Mouse (Mus musculus) cerebellum, adult 9-11 months (tissue): Measurements from ENCODE around the gene Mark3.

Experiments
- DNase-seq: peaks from one replicate; pipeline ENCODE4 v3.0.0; 2022

Gene Mark3

DNA sequence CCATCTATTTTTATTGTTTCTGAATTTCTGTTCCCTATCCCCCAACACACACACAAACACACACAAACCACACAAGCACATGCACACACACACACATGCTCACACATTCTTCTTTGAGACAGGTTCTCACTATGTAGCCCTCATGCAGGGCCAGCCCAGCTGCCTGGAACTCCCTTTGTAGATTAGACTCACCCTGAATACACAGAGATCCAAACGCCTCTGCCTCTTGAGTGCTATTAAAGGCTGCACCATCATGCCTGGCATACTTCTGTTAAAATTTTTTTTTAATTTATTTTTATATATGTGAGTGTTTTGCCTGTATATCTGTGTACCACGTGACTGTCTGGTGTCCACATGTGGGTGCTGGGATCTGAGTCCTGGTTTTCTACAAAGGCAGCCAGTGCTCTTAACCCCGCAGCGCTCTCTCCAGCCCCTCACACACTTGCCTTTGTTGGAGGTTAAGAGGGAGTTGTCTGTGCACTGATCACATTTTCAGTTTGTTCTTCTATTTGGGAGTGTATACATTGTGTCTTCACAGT is 12.0 kb upstream of the Mark3 start:
- DNase-seq, result no peak

DNA sequence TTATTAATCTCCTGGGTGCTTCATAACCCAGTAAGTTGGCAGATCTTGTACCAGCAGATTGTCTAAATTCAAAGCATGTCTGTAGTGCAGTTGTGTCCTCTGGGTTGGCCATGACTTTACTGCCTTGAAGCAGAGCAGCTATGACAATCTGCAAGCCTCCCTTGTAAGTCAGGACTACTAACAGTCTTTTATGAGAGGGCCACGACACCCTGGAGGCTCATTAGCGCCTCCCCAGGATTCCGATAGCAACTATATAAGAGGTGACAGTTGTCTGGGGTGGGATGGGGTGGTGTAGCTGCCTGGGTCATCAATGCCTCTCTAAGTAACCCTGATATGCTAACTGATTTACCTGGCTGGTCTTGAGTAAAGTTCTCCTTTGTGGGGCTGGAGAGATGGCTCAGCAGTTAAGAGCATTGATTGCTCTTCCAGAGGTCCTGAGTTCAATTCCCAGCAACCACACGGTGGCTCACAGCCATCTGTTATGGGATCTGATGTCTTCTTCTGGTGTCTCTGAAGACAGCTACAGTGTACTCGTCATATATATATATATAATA is 11.2 kb upstream of the Mark3 start:
- DNase-seq, result no peak

DNA sequence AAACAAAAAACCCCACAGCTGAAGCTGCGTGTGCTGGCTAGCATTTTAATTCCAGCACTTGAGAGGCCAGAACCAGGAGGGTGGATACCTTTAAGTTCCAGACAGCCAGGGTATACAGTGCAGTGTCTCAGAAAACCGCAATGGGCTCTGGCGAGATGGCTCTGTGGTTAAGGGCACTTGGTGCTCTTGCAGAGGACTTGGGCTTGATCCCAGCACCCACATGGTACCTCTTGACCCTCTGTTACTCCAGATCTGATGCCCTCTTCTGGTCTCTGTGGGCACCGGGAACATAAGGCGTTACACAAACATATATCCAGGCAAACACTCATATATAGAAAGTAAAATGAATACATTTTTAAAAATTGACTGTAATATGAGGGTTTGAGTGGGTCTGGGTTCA is 9.0 kb upstream of the Mark3 start:
- no peak for DNase-seq

DNA sequence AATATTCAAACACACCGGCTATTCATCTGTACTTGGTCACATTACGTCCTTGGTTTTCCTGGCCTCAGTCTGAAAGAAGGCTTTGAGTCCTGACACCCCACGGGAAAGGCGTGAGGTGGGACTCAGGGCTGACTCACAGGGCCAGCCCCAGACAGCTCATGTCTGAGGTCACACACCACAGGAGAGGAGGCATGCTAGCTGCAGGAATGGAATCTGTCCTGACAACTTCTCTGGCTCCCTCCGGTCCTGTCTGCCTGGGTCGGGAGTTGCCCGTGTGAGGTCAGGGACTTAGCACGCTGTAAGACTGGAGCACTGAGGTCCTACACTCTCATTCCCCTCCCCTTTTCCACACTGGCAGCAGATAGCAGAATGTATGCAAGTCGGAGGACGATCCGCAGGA is 5.5 kb upstream of the Mark3 start:
- DNase-seq, result no peak

DNA sequence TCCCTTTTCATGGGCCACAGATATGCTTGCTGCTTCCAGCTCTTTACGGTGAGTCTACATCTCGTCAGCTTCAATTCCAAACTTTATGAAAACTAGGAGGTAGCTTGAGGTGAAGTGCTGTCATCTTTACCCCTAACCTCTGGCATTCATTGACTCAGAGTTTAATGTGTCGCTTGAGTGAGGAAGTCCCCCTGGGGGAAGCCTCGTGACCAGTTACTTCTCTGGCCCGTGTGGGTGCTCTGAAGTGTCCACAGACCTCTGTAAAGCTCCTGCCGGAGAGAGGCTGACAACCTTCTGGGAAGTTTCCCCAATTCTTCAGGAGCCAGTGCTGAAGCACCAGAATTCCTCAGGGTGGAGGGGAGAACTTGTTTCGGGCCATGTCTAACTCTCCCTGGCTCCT is 1.9 kb upstream of the Mark3 start:
- DNase-seq, result no peak

DNA sequence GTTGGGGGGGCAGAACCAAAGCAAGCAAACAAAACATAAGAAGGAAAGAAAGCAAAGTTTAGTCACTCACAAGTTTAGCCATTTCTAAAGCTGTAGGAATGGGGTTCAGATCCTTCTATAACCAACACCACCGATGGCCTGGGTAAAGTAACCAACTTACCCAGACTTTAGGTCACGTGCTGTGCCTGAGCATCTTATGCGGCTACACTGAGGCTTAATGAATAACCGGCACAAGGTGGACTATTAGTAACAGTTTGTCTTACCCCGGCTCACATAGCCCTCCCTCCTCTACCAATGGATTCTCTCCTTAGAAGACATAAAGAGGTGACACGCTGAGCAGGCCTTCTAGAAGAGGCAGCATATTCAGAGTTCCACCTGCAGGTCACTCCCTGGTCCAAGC is 1.0 kb upstream of the Mark3 start:
- DNase-seq, result no peak

DNA sequence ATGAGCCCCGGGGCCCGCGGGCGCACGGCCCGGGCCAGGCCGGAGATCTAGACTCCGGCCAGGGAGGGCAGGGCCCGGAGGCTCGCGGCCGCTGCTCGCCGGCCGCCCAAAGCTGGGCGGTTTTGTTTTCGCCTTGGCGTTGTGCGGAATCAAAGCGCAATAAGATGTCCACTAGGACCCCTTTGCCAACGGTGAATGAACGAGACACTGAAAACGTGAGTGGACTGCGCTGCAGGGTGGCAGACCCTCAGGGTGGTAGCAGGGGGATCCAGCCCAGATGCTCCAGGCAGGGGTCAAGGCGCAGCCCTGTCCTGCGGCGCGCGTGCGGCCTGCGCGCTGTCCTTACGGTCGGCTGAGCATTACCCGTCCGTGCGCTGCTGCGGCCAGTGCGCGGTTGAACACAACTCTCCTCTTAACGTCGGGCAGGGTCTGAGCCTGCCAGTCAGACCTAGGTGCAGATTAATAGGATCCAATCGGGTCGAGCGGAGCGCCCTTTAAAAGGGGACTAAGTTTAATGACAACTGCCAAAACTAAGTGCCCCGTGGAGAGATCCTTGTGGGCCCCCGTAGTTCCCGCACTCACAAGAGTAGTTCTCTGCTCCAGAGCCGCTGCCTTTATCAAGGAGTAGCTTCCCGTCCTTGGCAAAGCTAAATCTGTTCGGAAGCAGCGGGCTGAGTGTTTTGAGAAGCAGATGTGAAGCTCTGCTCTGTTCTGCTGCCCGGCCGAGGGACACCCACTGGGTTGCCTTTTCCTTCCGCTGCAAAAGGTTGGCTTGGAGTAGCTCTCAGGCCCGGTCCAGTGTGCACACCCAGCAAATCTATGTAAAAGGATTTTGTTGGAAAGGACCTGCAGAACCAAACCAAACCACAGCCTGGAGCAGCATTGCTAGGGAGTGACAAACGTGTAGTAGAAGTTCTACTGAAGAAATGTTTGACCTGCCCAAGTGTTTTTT is 840 bp downstream of the Mark3 start:
- peak; percentile 64 for DNase-seq

DNA sequence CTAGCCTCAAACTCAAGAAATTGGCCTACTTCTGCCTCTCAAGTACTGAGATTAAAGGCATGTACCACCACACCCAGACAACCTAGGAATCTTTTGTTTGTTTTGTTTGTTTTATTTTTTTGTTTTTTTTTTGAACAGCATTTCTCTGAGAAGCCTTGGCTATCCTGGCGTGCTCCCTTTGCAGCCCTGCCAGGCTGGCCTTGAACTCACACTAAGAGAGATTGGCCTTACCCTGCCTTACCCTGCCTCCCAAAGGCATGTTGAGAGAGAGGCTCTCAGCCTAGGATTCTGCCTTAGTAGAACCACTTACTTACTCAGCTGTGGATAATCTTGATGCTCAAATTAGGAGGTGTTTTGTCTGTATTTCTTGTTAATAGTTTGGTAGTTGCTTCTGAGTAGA is 8.7 kb downstream of the Mark3 start:
- DNase-seq, result no peak

DNA sequence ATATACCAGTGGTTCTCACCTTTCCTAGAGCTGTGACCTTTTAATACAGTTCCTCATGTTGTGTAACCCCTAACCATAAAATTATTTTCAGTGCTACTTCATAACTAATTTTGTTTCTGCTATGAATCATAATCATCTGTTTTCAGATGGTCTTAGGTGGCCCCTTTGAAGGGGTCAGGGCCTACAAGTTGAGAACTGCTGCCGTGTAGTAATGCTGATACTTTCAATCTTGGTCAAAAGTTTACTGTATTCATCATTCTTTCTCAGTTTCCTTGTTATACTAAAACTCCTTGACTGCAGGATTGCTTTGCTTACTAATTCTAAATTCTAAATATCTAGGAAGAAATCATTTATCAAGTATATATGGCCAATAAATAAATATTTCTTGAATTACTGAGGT is 10.1 kb downstream of the Mark3 start:
- no peak for DNase-seq

DNA sequence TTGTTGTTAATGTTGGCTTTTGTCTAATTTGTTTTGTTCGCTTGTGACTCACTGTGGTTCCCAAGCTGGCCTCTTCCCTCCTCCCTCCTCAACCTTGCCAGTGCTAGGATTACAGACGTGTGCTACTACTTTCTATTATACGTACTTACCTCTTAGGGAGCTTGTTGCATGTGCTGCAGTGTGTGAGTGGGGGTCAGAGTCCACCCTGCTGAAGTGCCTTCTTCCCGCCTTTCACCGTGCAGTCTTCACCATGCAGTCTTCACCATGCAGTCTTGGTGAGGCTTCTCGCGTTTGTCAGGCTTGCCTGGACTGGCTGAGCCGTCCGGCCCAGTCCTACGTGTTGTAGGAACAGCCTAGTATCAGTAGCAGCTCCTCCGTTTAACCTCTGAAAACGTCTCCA is 12.9 kb downstream of the Mark3 start:
- no peak for DNase-seq

DNA sequence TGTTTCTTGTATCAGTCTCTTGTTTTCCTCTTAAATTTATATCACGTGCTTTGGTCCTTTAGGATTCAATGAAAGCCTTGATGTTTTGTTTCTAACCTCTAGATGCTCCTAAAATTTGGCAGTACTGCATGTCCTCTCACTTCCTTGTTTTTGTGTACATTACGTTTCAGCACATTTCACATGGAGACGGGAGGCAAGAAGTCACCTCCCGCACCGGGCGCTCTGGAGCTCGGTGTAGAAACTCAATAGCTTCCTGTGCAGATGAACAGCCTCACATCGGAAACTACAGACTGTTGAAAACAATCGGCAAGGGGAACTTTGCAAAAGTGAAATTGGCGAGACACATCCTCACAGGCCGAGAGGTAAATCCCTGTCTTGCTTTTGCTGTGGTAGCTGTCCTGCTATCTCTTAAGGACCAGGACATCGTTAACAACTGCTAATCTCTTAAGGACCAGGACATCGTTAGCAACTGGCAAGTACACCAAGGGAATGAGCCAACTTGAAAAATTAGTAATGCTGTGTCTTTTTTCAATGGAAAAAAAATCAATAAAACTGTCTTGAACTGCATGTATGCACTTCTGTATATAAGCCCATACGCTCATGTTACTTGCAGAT is 18.2 kb downstream of the Mark3 start:
- no peak for DNase-seq

DNA sequence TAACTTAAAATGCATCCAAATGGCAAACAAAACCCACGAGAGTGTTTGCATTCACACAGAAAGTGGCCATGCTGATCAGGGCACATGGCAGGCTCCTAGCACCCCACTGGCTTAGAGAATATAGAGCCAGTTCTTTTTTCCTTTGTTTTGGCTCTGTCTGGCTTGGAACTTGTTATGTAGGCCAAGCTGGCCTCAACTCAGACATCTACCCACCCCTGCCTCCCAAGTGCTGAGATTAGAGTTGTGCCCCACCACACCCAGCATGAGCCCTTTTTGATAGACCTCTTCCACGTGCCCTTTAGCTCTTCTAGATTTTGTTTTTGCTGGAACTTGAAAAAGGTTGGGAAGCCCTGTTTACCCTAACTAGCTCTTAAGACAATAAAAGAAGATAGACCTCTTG is 19.5 kb downstream of the Mark3 start:
- no peak for DNase-seq

DNA sequence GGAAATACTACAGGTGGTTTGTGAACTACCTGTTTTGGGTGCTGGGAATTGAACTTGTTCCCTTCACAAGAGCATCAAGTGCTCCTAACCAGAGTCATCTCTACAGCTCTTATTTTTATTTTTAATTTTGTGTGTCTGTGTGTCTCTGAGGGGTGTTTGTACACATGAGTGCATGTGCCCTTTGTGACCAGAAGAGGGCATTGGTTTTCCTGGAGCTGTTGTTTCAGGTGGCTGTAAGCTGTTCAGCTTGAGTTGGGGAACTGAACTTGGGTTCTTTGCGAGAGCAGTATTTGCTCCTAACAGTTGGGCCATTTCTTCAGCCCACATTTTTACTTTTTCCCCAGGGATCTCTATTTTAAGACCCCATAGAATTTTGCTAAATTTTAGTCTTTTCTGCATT is 23.0 kb downstream of the Mark3 start:
- no peak for DNase-seq

DNA sequence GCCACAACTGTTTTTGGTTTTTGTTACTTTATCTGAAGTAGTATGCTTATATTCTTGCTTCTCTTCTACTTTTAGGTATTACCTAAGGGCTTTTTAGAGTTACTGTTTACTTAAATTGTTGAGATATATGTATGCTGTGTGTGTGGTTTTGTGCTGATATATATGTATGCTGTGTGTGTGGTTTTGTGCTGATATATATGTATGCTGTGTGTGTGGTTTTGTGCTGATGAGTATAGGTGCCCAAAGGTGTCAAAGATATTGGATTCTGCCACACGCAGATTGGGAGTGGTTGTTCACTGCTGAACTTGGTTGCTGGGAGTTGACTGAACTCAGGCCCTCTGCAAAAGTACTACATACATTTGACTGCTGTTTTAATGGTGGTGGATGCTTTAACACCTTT is 24.6 kb downstream of the Mark3 start:
- DNase-seq, result no peak

DNA sequence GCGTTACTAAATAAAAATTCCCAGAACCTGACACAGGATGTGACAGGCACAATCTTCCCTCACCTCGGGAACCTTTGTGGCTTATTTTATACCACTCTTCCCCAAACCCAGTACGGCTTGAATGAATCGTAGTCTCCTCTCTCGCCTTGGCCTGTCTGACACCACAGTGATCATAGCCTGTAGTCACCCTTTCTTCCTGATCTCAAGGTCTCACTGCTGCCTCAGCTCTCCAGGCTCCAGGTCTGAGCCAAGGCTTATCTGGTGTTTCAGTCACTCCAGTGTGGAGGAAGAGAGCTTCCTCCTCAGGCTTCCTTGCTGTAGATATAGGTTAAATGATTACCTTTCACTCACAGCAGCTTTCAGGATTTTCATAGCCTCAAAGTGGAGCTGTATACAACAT is 25.3 kb downstream of the Mark3 start:
- DNase-seq, result no peak

DNA sequence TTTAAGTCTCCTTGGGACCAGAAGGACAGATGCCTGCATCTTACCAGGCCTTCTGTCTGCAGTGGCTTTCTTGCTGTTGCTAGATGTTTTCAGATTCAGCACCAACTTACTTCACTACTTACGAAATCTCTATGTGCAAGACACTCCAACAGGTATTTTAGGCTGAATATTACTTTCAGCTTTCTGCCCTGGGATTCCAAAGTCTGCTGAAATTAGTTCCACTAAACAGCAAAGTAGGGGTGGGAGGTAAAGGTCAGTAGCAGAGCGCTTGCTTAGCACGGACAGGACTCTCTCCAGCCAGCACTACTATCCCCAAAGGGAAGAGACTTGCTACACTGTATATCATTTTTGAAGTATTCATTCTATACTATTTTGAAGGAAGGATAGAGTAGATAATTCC is 29.5 kb downstream of the Mark3 start:
- DNase-seq, result no peak

DNA sequence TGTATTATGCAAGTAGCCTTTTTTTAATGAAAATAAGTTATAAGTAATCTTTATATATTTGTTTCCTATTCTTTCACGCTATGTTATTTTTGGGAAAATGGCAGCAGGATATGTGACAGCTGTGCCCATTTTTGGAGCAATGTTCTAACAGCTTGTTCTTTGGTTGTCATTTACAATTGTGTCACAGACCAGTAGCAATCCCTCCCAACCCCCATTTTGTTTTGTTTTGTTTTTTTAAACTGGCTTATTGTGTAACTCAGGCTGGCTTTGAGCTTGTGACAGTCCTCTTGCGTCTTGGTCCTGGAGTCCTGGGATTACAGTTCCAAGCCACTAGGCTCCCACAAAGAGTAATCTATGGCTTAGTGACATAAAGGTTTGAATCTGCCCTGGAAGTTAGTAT is 31.3 kb downstream of the Mark3 start:
- no peak for DNase-seq

DNA sequence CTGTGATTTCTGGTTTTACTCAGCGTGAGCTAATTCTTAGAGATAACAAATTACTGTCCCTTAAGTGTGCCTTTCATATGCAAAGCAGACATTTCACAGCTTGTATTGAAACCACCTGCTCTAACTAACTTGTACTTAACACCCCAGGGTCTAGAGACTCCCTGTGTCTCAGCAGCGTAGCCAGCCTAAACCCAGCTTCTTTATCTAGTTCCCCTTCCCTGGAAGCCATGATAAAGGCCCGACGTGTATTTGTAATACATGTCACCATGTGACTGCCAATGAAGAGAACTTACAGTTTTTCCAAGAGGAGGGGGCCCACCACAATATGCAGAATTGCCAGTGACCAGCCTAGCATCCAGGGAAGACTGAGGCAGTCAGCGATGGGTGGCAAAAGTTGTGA is 33.7 kb downstream of the Mark3 start:
- no peak for DNase-seq

DNA sequence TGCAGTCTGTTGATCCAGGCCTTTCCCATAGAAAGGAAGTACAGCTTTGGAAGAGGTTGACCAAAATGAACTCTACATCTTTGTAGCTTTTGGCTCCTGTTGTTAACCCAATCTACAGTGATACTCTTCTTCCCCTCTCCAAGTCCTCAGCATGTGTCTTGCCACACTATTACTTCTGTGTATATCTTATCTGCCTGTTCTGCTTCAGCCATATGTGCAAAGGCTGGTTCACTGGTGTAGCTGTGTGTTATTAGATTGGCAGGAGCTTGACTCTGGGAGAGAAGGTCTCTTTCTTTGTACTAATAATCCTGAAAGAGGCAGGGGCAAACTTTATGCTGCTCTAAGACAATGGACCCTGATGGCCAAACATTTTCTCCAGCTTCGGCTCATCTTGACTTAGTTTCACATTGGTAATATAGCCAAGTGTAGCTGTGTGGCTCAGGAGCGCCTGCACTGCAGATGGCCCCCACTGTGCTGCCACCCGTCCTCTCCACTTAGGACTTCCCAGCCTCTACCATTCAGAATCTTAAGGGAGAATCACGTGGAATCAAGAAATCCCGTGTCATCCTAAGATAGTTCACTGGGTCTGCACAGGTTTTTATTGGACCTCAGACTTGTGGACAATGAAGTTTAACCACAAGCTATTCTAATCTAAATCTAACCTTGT is 40.3 kb downstream of the Mark3 start:
- DNase-seq, result no peak

DNA sequence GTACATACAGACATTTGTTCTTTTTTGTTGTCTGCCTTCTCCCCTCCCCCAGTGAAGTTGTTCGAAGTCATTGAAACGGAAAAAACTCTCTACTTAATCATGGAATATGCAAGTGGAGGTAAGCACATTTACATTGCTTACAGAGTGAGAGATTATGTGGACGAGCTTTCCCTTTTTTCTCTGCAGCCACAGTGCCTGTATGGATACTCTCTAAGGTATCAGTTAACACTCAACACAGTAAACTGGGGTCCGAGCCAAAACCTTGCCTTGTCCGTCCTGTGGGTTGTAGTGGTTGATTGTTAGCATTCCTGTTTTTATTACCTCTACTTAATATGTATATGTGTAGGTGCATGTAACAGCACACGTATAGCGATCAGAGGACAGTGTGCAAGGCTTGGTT is 43.9 kb downstream of the Mark3 start:
- DNase-seq, result no peak

DNA sequence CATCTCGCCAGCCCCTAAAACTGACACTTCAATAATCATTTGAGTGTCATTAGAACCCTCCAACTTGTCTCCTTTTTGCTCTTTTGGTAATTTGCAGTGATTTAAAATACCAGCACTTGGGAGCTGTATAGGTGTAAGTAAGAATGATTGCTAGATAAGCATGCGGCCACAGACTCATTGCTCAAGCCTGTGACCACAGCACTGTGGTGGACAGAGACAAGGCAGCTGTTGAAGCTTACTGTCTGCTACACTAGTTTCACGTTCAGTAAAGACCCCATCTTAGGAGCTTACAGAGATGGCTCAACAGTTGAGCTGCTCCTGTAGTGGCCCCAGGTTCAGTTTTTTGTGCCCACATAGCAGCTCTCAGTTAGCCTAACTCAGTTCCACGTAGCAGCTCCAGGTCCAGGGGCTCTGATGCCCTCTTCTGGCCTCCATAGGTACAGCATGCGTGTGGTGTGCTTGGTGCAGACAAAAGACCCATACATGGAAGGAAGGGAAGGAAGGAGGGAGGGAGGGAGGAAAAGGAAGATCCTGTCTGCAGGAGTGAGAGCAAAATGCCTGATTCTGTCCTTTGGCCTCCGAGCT is 73.8 kb downstream of the Mark3 start:
- peak; percentile 51 for DNase-seq

DNA sequence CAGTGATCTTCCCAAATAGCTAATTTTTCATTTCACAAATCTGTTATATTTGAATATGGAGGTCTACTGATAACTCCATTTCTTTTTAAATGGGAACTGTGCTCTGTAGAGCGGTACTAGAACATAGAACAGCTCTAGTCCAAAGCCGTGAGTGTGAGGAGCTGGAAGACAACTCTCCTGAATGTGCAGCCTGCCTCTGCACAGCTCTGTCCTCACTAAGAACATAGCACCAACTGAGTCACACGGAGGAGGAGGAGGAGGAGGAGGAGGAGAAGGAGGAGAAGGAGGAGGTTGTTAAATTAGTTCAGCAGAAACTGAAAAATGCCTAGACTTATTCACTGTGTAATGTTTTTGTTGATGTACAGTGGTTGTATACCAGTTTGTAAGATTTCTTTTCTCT is 78.6 kb downstream of the Mark3 start:
- DNase-seq, result no peak

DNA sequence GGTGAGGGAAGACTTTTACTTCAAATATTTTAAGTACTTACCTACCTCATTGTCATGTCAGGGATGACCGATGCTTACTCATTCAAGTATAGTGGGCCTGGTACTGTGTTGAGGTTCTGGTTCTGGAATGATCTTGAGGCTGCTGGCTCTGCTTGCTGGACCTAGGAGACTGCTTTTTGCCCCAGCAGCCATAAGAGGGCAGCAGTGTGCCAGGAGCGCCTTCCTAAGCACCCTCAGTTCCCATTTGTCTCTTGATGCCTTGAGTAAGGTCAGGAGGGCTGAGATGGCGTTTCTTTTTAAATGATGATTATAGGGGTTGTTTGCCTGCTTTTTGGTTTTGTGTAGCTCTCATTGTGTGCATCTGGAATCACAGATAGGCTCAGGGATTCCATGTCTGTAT is 79.1 kb downstream of the Mark3 start:
- peak; percentile 80 for DNase-seq
